Mouse (Mus musculus): ENCODE data around the gene Foxn3.

- TF ChIP-seq CTCF (IDR thresholded peaks at IDR 0.05; ENCODE audit: borderline replicate concordance, control insufficient read depth, extremely low read depth, insufficient read depth, low read length, poor library complexity): no peak
- TF ChIP-seq POLR2A (IDR thresholded peaks at IDR 0.05; ENCODE audit: control insufficient read depth, extremely low read depth, insufficient read depth, low read length, poor library complexity): no peak
Observed at GRCm38 (mm10) chr12:99455580-99455979, 107.8 kb downstream of the Foxn3 start.

Data from thymus, adult 2 months (tissue).